Mouse (Mus musculus): ENCODE measurements around the gene Frmpd4.

The Frmpd4 gene

DNA sequence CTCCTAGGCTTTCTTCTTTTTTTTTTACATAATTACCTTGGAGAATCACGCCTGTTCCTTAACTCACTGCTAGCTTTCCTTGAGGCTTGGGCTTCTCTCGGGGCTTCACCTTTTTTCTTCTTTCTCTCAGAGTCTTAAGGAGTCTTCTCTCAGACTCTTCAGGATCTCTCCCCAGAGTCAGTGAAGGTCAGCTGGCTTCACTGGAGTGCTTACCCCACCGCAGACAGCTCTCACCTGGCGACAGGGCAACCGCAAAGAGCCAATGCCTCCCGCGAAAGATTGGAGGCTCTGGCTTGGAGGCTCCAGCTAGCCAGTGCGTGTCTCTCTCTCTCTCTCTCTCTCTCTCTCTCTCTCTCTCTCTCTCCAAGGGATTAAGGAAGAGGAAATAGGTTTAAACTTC lies 453.0 kb downstream of the Frmpd4 start:
- DNase-seq (ENCODE audit: low spot score), result no peak

DNA sequence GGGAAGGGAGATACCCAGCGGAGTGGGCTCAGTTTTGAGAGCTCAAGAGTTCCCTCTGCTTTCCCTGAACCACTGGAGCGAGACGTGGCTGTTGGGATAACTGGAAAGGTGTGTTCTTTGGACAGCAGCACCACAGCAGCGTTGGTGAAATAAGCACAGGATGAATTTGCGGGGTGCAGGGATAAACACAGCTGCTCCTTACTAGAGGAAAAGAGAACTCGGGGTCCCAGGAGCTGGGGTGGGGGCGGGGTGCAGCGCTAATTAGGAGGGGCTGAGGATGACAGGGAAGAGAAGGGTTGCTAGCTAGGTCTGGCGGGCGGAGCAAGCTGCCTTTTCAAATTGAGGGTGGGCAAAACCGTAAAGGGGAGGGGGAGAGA lies 453.5 kb downstream of the Frmpd4 start:
- no peak for DNase-seq (ENCODE audit: low spot score)

DNA sequence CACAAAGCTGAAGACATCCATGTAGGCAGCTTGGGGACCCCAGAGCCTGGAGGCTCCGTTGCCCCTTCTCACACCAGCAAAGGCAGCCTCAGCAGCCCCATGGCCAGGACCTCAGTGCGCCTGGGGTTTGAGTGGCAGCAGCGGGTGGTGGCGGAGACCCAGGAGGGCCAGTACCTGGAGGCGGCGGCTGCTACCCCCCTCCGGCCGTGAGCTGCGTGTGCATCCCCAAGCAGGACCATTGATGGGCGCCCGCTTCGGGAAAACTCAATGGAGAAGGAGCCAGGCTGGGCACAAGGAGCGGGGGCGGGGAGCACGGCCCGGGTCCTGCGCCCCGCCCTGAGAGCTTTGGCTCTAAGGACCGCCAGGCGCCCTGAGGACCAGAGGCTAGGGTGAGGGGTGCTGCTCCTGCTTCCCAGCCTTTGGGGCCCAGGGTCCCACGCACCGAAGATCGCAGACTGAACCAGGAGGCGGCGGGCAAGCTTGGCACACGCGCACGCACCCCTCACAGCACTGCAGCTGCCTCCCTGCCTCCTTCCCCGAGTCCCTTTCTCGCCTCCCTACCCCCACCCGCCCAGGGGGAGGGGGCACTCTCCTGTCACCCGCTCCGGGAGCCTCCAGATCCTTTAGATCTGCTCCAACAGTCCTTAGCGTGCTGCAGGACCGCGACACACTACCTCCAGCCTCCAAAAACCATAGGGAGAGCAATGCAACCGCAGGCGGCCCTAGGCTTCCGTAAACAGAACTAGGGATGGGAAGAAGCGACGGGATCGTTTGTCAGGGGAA lies 454.0 kb downstream of the Frmpd4 start:
- DNase-seq (ENCODE audit: low spot score), result peak; percentile 38

DNA sequence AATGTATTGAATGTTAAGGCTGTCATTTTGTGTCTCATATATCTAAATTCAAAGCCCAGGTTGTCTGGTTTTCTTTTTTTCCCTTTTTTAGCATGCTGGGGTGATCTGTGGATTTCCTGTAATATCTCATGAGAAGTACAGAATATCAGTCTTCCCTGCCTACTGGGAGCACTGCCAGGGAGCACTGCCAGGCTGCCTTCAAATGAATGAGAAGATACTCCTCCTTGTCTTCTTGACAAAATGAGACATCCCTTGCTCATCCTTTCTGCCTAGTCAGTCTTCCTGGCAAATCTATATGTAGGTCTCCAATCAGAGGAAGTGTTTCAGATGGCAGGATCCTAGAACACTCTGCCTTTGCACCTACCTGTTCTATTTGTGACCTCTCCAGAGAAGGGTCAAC lies 535.4 kb downstream of the Frmpd4 start:
- no peak for DNase-seq (ENCODE audit: low spot score)

DNA sequence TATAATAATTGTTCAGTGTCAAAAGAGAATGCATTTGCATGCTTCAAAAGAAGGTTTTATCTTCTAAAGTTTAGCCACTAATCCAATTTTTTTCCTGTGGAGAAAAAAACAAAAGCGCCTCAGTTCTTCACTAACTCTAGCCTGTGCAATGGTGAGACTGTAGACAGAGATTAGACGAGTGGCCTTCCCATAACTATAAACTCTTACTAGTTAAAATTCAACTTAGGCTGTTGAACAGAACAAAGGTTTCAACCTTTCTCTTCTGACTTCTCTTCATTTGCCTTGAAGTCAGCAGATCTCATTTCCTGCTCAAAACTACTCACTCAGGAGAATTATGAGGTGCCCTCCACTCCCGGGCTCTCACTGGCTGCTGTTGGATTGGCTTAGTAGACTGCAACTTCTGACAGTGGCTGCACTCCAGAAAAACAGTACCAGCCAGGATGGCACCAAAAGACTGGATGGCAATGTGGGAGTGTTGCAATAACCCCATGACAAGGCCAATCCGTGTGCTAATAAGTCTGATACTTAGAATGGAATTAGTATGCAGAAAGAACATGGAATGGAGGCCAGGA lies 556.4 kb downstream of the Frmpd4 start:
- DNase-seq (ENCODE audit: low spot score), result no peak

DNA sequence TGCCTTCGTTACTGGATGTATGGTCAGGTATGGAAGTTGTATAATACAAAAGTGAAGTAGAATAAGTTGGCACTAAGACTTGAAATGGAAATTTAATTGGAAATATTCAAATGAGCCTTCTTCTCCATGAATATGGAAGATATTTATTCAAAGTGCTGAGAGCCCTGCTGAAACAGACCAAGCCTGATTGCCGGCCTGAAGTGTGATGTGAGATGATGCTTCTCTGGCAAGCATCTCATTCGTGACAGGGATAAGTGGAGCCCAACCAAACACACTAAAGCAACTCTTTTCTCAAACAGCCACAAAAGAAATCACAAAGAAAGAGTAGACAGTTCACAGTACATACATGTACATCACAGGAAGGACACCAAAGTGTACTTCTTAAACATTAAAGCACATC lies 559.2 kb downstream of the Frmpd4 start:
- no peak for DNase-seq (ENCODE audit: low spot score)

DNA sequence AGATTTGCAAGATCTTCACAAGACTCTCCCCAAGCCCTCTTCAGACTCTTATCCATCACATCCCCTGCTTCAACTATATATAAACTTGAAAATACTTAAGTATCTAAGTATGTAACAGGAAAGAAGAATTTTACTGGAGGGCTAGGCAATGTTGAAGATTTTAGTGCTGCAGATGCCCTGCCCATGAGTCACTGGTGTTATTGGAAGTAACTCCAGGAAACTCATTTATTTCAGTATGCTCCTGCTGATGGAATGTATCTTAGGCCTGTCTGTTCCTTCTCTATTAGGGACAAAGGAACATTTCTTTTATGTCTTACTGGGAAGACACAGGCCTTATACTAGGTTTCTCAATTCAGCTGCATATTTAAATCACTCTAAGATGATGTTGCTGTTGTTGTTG lies 592.2 kb downstream of the Frmpd4 start:
- DNase-seq (ENCODE audit: low spot score), result no peak

DNA sequence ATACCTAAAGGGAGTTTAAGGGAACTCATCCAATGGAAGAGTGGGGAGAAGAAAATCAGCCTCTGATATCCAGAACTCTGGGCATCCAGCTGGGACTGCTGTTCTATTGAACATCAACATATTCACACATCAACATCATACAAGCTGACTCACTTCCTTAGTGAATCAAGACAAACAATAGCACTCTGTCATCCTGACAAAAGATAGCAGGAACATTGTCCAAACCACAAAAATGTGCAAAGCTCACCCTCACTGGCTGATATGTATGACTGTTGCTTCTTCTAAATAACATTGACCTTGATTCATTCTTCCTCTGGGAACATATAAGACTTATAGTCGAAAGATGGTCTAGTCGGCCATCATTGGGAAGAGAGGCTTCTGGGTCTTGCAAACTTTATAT lies 625.8 kb downstream of the Frmpd4 start:
- no peak for DNase-seq (ENCODE audit: low spot score)

DNA sequence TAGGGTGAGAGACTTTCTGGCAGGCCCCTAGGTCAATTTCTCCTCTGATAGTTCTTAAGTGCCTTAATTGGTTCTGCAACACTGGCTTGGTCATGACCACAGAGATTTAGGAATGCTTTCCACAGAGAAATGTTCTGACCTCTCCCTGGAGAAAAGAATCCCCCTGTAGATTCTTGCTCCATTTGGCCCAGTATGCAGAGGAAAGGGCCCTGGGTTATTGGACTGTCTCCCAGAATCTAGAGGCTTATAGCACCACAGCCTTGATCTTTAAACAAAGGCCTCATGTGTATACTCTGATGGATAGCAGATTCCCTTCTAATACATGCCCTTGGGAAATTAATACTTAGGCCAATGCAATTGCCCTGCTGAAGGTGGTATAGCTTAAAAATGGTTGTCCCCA lies 667.5 kb downstream of the Frmpd4 start:
- DNase-seq (ENCODE audit: low spot score), result no peak

DNA sequence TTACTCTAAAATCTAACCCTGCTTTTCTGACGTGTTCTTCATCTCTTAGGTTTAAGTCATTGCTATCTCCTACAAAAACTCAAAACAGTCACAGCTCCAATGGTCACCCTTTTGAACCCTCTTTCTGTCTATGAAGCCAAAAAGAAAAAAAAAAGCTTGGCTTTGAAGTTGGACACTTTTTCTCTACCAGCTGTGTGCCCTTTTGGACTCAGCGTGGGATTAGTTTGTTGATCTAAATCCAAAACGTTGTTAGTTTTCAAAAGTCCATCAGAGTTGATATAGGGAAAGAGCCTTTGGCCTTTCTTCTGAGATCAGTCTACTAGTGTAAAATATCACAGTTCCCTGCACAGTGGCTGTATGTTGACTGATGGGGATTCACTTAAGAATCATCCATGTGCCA lies 676.0 kb downstream of the Frmpd4 start:
- DNase-seq (ENCODE audit: low spot score), result no peak

DNA sequence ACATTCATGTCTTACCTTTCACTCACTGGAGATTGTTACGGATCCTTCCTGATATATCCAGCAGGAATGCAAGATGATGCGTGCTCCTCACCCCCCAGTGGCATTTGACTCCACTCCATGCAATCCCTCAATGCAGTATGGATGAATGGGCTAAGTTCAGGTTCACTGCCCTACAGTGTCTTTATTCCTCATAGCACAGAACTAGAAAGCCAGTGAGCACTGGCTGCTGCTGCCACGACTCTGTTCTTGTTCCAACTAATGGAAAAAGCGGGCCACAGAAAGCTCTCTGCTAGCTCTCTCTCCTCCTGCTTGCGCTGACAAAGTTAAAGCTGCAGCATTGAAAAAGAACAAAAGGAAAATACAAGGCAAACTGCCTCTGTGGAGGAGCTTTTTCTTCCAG lies 722.2 kb downstream of the Frmpd4 start:
- no peak for DNase-seq (ENCODE audit: low spot score)

DNA sequence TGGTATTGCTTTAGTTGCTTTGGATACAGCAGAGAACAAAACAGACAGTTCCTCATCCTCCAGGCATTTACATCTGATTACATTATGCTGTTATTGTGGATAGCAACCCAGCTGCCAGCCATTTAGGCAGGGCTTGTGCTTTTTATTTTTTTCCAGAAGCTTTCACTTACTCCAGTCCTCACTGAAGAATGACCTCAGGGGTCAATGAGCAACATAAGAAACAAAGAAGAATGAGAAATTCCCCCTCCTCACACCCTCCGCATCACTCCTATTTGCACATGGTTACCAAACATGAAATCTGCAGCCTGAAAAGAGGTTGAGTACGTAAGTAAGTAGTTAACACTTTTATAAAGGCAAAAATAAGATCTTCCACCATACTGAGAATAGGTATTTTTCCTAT lies 744.5 kb downstream of the Frmpd4 start:
- DNase-seq (ENCODE audit: low spot score), result no peak

DNA sequence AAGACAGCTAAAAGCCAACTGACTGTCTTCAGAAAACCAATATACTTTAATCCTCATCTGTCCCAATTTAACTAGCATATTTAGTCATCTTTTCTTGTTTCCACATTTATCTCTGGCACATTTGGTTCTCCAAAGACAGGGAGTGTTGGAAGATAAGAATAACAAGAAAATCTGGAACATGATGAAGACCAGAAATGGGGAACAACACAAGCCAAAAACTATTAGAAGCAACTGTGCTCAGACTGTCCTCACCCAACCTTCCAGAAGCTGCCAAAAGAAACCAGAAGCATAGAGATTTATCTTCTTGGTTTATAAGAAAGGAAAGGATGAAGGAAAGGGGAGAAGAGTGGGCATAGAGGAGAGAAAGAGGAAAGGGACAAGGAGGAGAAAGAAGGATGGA lies 748.6 kb downstream of the Frmpd4 start:
- no peak for DNase-seq (ENCODE audit: low spot score)

DNA sequence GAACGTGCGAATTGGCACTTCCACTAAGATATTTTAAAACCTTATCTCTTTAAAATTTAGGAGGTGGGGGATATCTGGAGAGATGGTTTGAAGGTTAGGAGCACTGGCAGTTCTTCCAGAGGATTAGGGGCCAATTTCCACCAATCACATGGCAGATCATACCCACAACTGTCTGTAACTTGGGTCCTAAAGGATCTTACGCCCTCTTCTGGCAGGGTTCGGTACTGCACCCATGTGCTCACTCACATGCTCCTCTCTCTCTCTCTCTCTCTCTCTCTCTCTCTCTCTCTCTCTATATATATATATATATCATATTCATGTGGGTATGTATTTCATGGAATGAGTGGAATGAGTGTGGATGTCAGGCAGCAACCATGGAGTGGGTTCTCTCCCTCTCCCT lies 759.7 kb downstream of the Frmpd4 start:
- DNase-seq (ENCODE audit: low spot score), result peak; percentile 50

DNA sequence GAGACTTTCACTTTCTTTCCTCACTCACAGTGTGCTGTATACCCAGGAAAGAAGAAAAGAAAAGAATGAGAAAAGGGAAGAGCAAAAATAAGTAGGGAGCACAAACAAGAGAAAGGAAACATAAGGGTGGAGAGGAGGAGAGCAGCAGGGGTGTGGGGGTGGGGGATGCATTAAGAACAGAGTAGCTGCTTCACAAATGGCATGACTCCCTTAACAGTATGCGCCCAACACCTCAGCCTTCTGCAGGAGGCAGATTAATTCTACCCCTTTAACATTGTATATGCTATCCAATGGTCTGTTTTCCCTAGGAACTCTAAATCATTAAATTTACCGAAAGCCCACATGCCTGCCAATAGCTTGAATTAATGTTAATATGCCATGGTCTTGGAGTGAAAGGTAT lies 766.9 kb downstream of the Frmpd4 start:
- no peak for DNase-seq (ENCODE audit: low spot score)

DNA sequence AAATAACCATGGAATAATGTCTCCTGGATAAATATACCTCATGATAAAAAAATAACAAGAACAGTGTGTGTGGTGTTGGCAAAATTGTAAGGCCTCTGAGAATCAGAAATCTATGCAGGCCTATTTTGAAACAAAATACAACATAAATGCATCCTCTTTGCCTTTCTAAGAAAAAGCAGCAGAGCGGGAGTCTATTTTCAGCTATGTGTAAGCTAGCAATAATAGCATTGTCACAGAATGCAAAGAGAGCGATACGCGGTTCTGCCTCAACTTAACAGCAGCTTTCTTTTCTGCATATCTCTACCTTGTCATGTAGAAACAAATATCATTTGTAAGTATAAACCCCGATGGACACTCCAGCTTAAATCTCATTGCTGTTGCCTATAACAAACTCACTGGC lies 768.5 kb downstream of the Frmpd4 start:
- no peak for DNase-seq (ENCODE audit: low spot score)

DNA sequence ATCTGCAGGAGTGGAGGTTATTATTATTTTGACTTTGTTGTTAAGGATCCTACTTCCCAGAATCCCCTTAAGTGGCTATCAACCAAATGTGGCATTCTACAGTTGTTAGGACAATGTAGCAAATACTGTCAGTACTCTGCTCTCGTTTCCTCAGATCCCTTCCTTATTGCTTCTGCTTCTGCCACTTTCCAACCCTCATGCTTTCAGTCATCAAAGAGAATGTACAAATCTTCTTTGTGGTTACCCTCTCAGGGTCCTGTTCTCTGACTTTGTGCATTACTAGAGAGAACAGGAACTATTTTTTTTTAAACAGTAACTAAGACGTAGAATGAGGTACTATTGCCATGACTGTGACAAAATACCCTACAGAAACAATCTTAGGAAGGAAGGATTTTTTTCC lies 788.3 kb downstream of the Frmpd4 start:
- no peak for DNase-seq (ENCODE audit: low spot score)

DNA sequence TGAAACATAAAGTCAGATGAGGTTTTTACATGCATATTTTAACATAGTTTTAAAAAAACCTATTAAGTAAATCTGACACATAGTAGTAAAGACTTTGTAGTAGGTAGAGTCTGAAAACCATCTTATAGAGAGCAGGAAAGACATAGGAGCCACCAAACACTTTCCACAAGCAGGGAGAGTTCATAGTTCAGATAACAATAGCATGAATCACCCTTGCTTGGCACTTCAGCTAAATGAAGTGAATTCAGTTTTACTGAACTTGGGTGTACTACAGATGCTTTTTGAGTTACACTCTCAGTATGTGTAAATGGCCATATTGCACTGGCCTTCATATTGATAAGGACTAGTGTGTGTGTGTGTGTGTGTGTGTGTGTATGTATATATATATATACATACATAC lies 793.5 kb downstream of the Frmpd4 start:
- DNase-seq (ENCODE audit: low spot score), result no peak

DNA sequence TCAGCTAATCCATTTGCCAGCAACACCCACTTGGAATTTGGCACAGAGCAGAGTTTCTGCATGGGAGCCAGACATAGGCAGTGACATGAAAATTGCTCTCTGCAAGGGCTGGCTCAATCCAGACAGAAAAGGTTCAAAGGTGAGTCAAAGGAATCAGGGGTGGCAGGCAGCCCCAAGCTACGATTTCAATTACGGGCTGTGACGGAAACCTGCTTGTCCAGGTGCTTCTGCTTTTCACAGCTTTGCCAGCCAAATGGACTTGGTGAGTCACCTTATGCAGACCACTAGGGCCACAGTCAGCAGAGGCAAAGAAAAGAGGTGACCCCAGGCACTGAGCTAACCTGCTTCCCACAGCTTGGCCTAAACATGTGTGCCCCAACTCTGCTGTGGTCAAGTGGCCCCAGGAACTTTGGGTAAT lies 857.5 kb downstream of the Frmpd4 start:
- DNase-seq (ENCODE audit: low spot score), result no peak

DNA sequence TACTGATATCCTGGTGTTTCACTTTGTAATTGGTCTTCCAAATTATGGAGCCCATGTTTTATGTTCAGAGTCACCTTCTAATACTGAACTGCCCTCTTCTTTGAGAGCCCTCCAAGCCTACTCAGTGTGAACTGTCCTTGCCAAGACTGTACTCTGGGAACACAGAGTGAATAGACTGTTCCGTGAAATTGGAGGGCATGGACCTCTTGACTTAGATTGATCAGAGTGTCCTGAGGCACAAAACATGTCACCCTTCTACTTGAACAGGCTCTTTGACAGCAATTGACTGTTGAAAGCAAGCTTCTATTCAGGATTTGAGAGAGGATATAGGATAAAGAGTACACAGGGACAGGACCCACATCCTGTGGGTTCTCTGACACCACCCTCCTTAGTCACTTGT lies 857.9 kb downstream of the Frmpd4 start:
- no peak for DNase-seq (ENCODE audit: low spot score)

DNA sequence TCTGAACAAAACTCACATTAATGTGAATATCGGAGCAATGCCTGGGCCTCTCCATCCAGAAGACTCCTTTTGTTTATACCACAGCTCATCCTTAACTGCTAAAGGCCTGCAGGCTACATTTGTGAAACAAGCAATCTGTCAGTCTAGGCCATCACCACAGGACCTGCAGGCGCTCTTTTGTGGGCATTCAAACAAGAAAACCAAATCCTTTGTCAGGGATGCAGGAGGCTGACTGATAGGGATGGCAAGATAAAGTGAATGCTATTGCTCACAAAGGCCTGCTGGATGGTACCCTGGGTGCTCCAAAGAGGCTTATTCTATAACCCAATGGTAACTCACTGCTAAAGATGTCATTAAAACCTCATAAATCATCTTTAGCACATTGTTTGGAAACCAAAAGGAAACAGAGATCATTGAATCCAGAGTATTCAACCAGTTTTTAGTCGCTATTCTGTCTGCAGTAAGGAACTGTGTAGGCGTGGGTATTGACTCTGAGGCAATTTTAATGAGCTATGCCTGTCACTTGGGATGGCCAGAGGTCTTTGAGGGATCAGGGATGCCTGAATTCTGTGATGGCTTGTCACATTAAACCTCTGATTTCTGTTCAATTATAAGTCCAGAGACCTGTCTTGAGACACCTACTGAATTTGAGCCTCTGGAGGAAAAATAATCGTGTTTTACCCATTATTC lies 922.1 kb downstream of the Frmpd4 start:
- DNase-seq (ENCODE audit: low spot score), result no peak

DNA sequence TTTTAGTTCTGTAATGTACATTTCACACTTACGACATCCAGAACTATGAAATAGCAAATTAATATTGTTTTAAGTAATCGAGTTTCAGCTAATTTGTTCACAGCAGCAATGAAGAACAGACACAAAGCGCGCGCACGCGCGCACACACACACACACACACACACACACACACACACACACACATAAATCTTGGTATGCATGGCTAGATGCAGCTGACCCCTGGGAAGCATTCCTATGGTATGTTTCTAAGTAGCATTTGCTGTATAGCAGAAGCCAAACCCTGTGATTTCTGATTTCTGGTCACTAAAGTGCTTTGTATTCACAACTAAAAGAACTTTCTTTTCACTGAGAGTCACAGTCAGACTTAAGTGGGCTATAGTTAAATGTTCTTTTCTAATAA lies 922.8 kb downstream of the Frmpd4 start:
- DNase-seq (ENCODE audit: low spot score), result no peak

DNA sequence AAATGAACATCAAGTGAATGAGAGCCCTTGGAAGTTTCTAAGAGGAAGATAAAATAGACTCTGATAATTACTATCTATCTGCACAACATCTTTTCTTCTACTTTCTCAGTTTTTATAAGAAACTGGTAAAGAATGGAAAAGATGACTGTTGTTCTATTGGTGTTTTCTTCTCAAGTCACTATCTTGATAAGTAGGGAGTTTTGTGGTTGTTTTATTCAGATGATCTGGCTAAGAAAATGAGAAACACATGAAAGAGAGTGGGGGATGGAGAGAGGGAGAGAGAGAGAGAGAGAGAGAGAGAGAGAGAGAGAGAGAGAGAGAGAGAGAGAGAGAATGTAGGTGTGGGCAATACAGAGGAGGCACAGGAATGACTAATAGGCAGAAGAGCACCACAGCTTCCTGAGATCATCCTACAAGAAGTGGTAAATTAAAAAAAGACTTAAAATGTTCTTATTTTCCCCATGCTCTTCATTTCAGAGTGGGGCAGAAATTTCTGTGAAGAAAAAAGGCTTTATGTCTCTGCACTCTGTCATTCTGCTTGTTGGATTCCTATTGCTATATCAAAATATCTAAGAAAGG lies 979.3 kb downstream of the Frmpd4 start:
- DNase-seq (ENCODE audit: low spot score), result no peak
